8 mouse cellular contexts compared by ENCODE assay signal in the genomic region with DNA sequence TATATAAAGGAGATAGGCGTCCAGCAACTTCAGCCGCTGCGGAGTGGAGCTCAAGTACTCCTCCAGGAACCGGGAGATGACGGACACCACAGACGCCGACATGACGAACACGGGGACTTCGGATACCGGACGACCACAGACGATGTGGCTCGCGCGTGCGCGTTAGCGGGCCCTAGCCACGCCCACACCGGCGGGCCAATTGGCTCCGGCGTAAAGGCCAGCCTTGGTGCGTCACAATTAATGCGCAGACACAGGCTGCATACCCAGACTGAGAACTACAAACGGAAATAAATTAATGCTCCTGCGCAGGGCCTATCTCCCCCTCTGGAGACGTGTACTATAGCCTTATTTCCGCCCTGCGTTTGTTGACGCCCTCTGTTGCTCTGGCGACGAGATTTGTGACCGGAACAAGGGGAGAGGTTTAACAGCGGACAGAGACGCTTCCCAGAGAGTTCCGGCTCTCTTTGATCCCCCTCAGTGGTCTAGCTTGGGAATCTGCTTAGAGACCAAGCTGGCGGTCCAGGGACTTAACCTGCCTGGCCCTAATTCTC. TPM values are rescaled to one million over a fixed set of nuclear protein-coding genes. Genes with fewer than 3 reads are reported as not detected.
DNase-seq lines count a peak whose midpoint lies in the region; ATAC-seq and TF ChIP-seq lines count a peak whose summit lies in the region.

Dad1 (minus strand) TSS at position 364 of the 551 bp plus-strand sequence.
Abhd4 (plus strand) TSS at position 448 of the 551 bp plus-strand sequence.

- WGBS in heart, embryonic 11.5 days (ENCODE audit: insufficient replicate concordance), result under 1% methylated on average over 39 of the region's 39 CpGs
- WGBS in kidney, embryonic 16.5 days, result under 1% methylated on average over 39 of the region's 39 CpGs
- WGBS in liver, adult 2 months, result under 1% methylated on average over 39 of the region's 39 CpGs

- H3K4me2 ChIP-seq in heart, embryonic 11.5 days, result peak within 1 kb of the TSS; percentile 71
- peak within 1 kb of the TSS; percentile 68 for H3K4me2 ChIP-seq in kidney, embryonic 16.5 days (replicated peaks; ENCODE audit: low read depth, low read length)
- peak within 1 kb of the TSS; percentile 93 for H3K4me2 ChIP-seq in myocyte (ENCODE audit: low read depth)

- peaks cover 54% of the 10 kb centered on the region for H3K4me1 ChIP-seq in erythroblast, embryonic 14.5 days (ENCODE audit: control insufficient read depth)
- peaks cover 31% of the 10 kb centered on the region for H3K4me1 ChIP-seq in heart, embryonic 11.5 days (ENCODE audit: control insufficient read depth, insufficient read depth, low read length)
- H3K4me1 ChIP-seq in kidney, embryonic 16.5 days (ENCODE audit: insufficient read depth, low read length), result peaks cover 52% of the 10 kb centered on the region
- peaks cover 14% of the 10 kb centered on the region for H3K4me1 ChIP-seq in liver, adult 2 months (ENCODE audit: control insufficient read depth, insufficient read depth, low read length)

- H3K9me3 ChIP-seq in erythroblast, embryonic 14.5 days (ENCODE audit: control insufficient read depth, low read length), result no peaks in the 10 kb centered on the region
- H3K9me3 ChIP-seq in heart, embryonic 11.5 days (replicated peaks; ENCODE audit: control insufficient read depth, low read length), result no peaks in the 10 kb centered on the region
- no peaks in the 10 kb centered on the region for H3K9me3 ChIP-seq in kidney, embryonic 16.5 days (ENCODE audit: low read length)

- peak; percentile 67; the same call in 1 of the 2 replicates for TF ChIP-seq POLR2A in brain, embryonic 14.5 days (IDR thresholded peaks at IDR 0.05; ENCODE audit: borderline replicate concordance, extremely low read depth, insufficient read depth, insufficient read length, poor library complexity, severe bottlenecking)
- peak; percentile 87 for TF ChIP-seq POLR2A in liver, adult 2 months (IDR thresholded peaks at IDR 0.05; ENCODE audit: extremely low read depth, insufficient read depth, low read length)
- TF ChIP-seq POLR2A in myocyte (IDR thresholded peaks at IDR 0.05; ENCODE audit: insufficient read length, low read depth), result peak; percentile 98

- TF ChIP-seq CTCF in C2C12 (IDR thresholded peaks at IDR 0.05; ENCODE audit: control insufficient read depth, insufficient read depth, insufficient read length), result no peak
- 0 out of 2 replicates have a peak, but pooled peaks have one; percentile 9 for TF ChIP-seq CTCF in brain, embryonic 14.5 days (IDR thresholded peaks at IDR 0.05; ENCODE audit: borderline replicate concordance, extremely low read depth, insufficient read depth, insufficient read length)
- TF ChIP-seq CTCF in liver, adult 2 months (IDR thresholded peaks at IDR 0.05; ENCODE audit: low read depth, low read length), result no peak

- H3K79me3 ChIP-seq in C2C12 (ENCODE audit: low read depth), result peaks cover 33% of the 10 kb centered on the region

- H3K4me3 ChIP-seq in C2C12 (ENCODE audit: insufficient read depth, poor library complexity, severe bottlenecking), result peak within 1 kb of the TSS; percentile 97
- H3K4me3 ChIP-seq in erythroblast, embryonic 14.5 days (replicated peaks), result peak within 1 kb of the TSS; percentile 78
- H3K4me3 ChIP-seq in heart, embryonic 11.5 days (ENCODE audit: low read depth, low read length), result peak within 1 kb of the TSS; percentile 69
- peak within 1 kb of the TSS; percentile 91 for H3K4me3 ChIP-seq in kidney, embryonic 16.5 days (ENCODE audit: low read length)
- H3K4me3 ChIP-seq in liver, adult 2 months (ENCODE audit: insufficient read depth, low read depth, low read length), result peak within 1 kb of the TSS; percentile 81
- H3K4me3 ChIP-seq in myocyte, result peak within 1 kb of the TSS; percentile 85

- H3K27ac ChIP-seq in heart, embryonic 11.5 days (ENCODE audit: low read depth, low read length), result peak within 1 kb of the TSS; percentile 83
- H3K27ac ChIP-seq in kidney, embryonic 16.5 days (ENCODE audit: low read length), result peak within 1 kb of the TSS; percentile 94
- peak within 1 kb of the TSS; percentile 78 for H3K27ac ChIP-seq in liver, adult 2 months (replicated peaks; ENCODE audit: insufficient read depth, low read depth, low read length)

- H3K36me3 ChIP-seq in C2C12 (ENCODE audit: control insufficient read depth, insufficient read depth) (peaks cover 11% of the 10 kb centered on the region), myocyte (ENCODE audit: control insufficient read depth, insufficient read depth) (no peaks in the 10 kb centered on the region)
- H3K36me3 ChIP-seq in erythroblast, embryonic 14.5 days (ENCODE audit: control insufficient read depth), result peaks cover 18% of the 10 kb centered on the region
- H3K36me3 ChIP-seq in heart, embryonic 11.5 days (ENCODE audit: control insufficient read depth, insufficient read depth, low read length), result no peaks in the 10 kb centered on the region
- no peaks in the 10 kb centered on the region for H3K36me3 ChIP-seq in kidney, embryonic 16.5 days (ENCODE audit: insufficient read depth, low read length)
- no peaks in the 10 kb centered on the region for H3K36me3 ChIP-seq in liver, adult 2 months (ENCODE audit: control insufficient read depth, insufficient read depth, low read length)
- H3K36me3 ChIP-seq in splenic B cell, adult 2 months (ENCODE audit: control insufficient read depth, insufficient read depth, low read length, poor library complexity, severe bottlenecking), result 0 out of 2 replicates have a peak, but pooled peaks cover under 1% of the 10 kb centered on the region

- peak within 1 kb of the TSS; percentile 82 for H3K9ac ChIP-seq in heart, embryonic 11.5 days (ENCODE audit: low read depth, low read length)
- H3K9ac ChIP-seq in kidney, embryonic 16.5 days (replicated peaks; ENCODE audit: low read length), result peak within 1 kb of the TSS; percentile 83
- peak within 1 kb of the TSS; percentile 79 for H3K9ac ChIP-seq in liver, adult 2 months (ENCODE audit: low read depth, low read length)

- H3ac ChIP-seq in C2C12 (ENCODE audit: control insufficient read depth, insufficient read length, low read depth), result peak within 1 kb of the TSS; percentile 59
- no peak within 1 kb of the TSS for H3ac ChIP-seq in myocyte (ENCODE audit: control insufficient read depth, insufficient read length)

- peak; percentile 96 for ATAC-seq in heart, embryonic 11.5 days (replicated peaks; ENCODE audit: insufficient number of reproducible peaks, low FRiP score, low TSS enrichment)
- ATAC-seq in kidney, embryonic 16.5 days (ENCODE audit: low FRiP score, low TSS enrichment), result peak; percentile 99

- H3K79me2 ChIP-seq in C2C12 (ENCODE audit: control insufficient read depth, insufficient read depth) (peaks cover 48% of the 10 kb centered on the region), myocyte (ENCODE audit: control insufficient read depth, insufficient read depth) (peaks cover 47% of the 10 kb centered on the region)
- H3K79me2 ChIP-seq in liver, adult 2 months (ENCODE audit: control insufficient read depth, insufficient read depth, low read length), result peaks cover 23% of the 10 kb centered on the region; the same call in 1 of the 2 replicates

- H3K27me3 ChIP-seq in C2C12 (ENCODE audit: control insufficient read depth, insufficient read depth, insufficient read length), result no peaks in the 10 kb centered on the region
- peaks cover 3% of the 10 kb centered on the region for H3K27me3 ChIP-seq in erythroblast, embryonic 14.5 days (ENCODE audit: control insufficient read depth)
- H3K27me3 ChIP-seq in heart, embryonic 11.5 days (ENCODE audit: control insufficient read depth, insufficient read depth, low read length), result no peaks in the 10 kb centered on the region
- H3K27me3 ChIP-seq in kidney, embryonic 16.5 days (ENCODE audit: insufficient read depth, low read length), result no peaks in the 10 kb centered on the region
- no peaks in the 10 kb centered on the region for H3K27me3 ChIP-seq in liver, adult 2 months (ENCODE audit: control insufficient read depth, insufficient read depth, low read length)
- H3K27me3 ChIP-seq in myocyte (ENCODE audit: control insufficient read depth, insufficient read depth, insufficient read length), result no peaks in the 10 kb centered on the region
- H3K27me3 ChIP-seq in splenic B cell, adult 2 months (ENCODE audit: control insufficient read depth, insufficient read depth, low read length, poor library complexity, severe bottlenecking), result no peaks in the 10 kb centered on the region

- peak; percentile 99 for DNase-seq in brain, embryonic 14.5 days (ENCODE audit: low read depth)
- DNase-seq in liver, adult 2 months (ENCODE audit: extremely low read depth, low read depth, low spot score), result peak; percentile 98
- DNase-seq in splenic B cell, adult 2 months (ENCODE audit: low read depth, low spot score), result peak; percentile 99

TF ChIP-seq in C2C12, 6 proteins besides CTCF, POLR2A, EP300 and RAD21 (continues in another document):
- TF ChIP-seq MYOD1 (IDR thresholded peaks at IDR 0.05; ENCODE audit: control insufficient read depth, insufficient read length, low read depth) (no peak), MAX (IDR thresholded peaks at IDR 0.05) (no peak), FOSL1 (IDR thresholded peaks at IDR 0.05; ENCODE audit: insufficient read depth, low read length, poor library complexity, severe bottlenecking) (no peak)

TF ChIP-seq in myocyte, 11 proteins besides CTCF, POLR2A, EP300 and RAD21:
- TF ChIP-seq SRF (IDR thresholded peaks at IDR 0.05; ENCODE audit: control insufficient read depth, insufficient read length, low read depth), result peak; percentile 48
- TF ChIP-seq USF1 (IDR thresholded peaks at IDR 0.05; ENCODE audit: low read depth), result peak; percentile 7
- no peak for TF ChIP-seq E2F4 (IDR thresholded peaks at IDR 0.05; ENCODE audit: insufficient read depth)
- peak; percentile 96 for TF ChIP-seq POLR2AphosphoS2 (IDR thresholded peaks at IDR 0.05; ENCODE audit: insufficient read length, low read depth)

RNA-seq across cellular contexts. Expression of gene Dad1, which starts in this region (rescaled TPM):
- polyA plus RNA-seq in C2C12 (2012; fragmentation: generic; extraction: Trizol) (262 TPM), myocyte (2012; fragmentation: generic; extraction: Trizol) (324 TPM)
- polyA plus RNA-seq in brain, embryonic 14.5 days (2012; rRNA removed), result 219 and 329 TPM in 2 replicates
- 4.2 and 4.4 TPM in 2 replicates for polyA plus RNA-seq in erythroblast, embryonic 14.5 days (2012)
- 369 and 395 TPM in 2 replicates for polyA plus RNA-seq in heart, embryonic 11.5 days (2014; fragmentation: Nextera tagmentation; extraction: Ambion mirVana)
- polyA plus RNA-seq in kidney, embryonic 16.5 days (2015; fragmentation: Nextera tagmentation; extraction: Ambion mirVana), result 422 and 474 TPM in 2 replicates
- 39.4 and 57.1 TPM in 2 replicates for total RNA-seq in liver, adult 2 months (2014; rRNA removed)
- 546 and 638 TPM in 2 replicates for polyA plus RNA-seq in liver, adult 2 months (2012; rRNA removed)

RNA-seq across cellular contexts. Expression of gene Abhd4, which starts in this region (rescaled TPM):
- polyA plus RNA-seq in C2C12 (2012; fragmentation: generic; extraction: Trizol) (32.9 TPM), myocyte (2012; fragmentation: generic; extraction: Trizol) (65.9 TPM)
- 16.8 and 29.9 TPM in 2 replicates for polyA plus RNA-seq in brain, embryonic 14.5 days (2012; rRNA removed)
- 1.3 and 2.5 TPM in 2 replicates for polyA plus RNA-seq in erythroblast, embryonic 14.5 days (2012)
- 97.3 and 99.3 TPM in 2 replicates for polyA plus RNA-seq in heart, embryonic 11.5 days (2014; fragmentation: Nextera tagmentation; extraction: Ambion mirVana)
- polyA plus RNA-seq in kidney, embryonic 16.5 days (2015; fragmentation: Nextera tagmentation; extraction: Ambion mirVana), result 80.3 and 86.2 TPM in 2 replicates
- 22.1 and 25.2 TPM in 2 replicates for total RNA-seq in liver, adult 2 months (2014; rRNA removed)
- 33.5 and 38.4 TPM in 2 replicates for polyA plus RNA-seq in liver, adult 2 months (2012; rRNA removed)

Comparison
In these comparisons a context has a peak if more than half of its experiments do, and no peak if none do; other contexts are left out.
1. Peak in every context shown above with its lines: DNase-seq, ATAC-seq, H3K4me3 ChIP-seq and H3K27ac ChIP-seq.
2. RNA of gene Dad1 (polyA plus RNA-seq): 546 to 638 TPM in liver, adult 2 months, 422 to 474 TPM in kidney, embryonic 16.5 days, 369 to 395 TPM in heart, embryonic 11.5 days, 324 TPM in myocyte (single experiment), 262 TPM in C2C12 (single experiment) and 219 to 329 TPM in brain, embryonic 14.5 days; 4.2 to 4.4 TPM in erythroblast, embryonic 14.5 days; every median in the first group is over 10 times any median in the second.